Mouse (Mus musculus): ENCODE data around the gene C87414.
"Not testable (repeated sequence)": the region's sequence is repeated elsewhere in the genome, so short reads cannot be mapped to it uniquely, and the experiment has no call there.

The C87414 gene

GRCm38 (mm10) chr5:93671451-93671850 lies at the start of gene C87414:
Gene C87414 (minus strand): TSS chr5:93671551.
- DNase-seq (ENCODE audit: low spot score in 2 of 2) = not testable (repeated sequence)

- DNase-seq (ENCODE audit: low spot score in 2 of 2) = not testable (repeated sequence)
Measured at GRCm38 (mm10) chr5:93684661-93685060, 13.3 kb upstream of the C87414 start.
